Mouse (Mus musculus) CH12.LX (cell line): ENCODE measurements around the gene Icmt.

Source experiments
- CTCF ChIP-seq, 2 experiments: IDR thresholded peaks in 1 of 2; conservative IDR thresholded peaks in 1 of 2; 2 replicates each; pipeline ENCODE4 v1.5.1; 2011 to 2012; ENCODE audit warnings: low read depth in 2 of 2, low read length in 2 of 2, improper control_type of control experiment in 1 of 2, inconsistent platforms in 1 of 2, mild to moderate bottlenecking in 1 of 2, moderate library complexity in 1 of 2
- E2F4 ChIP-seq: IDR thresholded peaks from 2 replicates; pipeline ENCODE4 v1.6.1; 2011; ENCODE audit warnings: low read depth, low read length, improper control_type of control experiment; ENCODE audit not compliant: insufficient replicate concordance
- EP300 ChIP-seq: IDR thresholded peaks from 2 replicates; pipeline ENCODE4 v1.6.1; 2011; ENCODE audit warnings: low read length, improper control_type of control experiment
- ETS1 ChIP-seq: conservative IDR thresholded peaks from 2 replicates; pipeline ENCODE4 v1.6.1; 2012; ENCODE audit warnings: low read depth, mild to moderate bottlenecking, inconsistent platforms, low read length, improper control_type of control experiment, moderate library complexity
- MAFK ChIP-seq: IDR thresholded peaks from 2 replicates; pipeline ENCODE4 v1.6.1; 2011; ENCODE audit warnings: low read length, improper control_type of control experiment; ENCODE audit not compliant: insufficient replicate concordance
- MXI1 ChIP-seq: IDR thresholded peaks from 2 replicates; pipeline ENCODE4 v1.6.1; 2011; ENCODE audit warnings: mild to moderate bottlenecking, low read depth, low read length, improper control_type of control experiment
- POLR2A ChIP-seq: IDR thresholded peaks from 2 replicates; pipeline ENCODE4 v1.6.1; 2011; ENCODE audit warnings: low read depth, mild to moderate bottlenecking, improper control_type of control experiment, low read length
- POLR2AphosphoS2 ChIP-seq: IDR thresholded peaks from 2 replicates; pipeline ENCODE4 v1.6.1; 2011; ENCODE audit warnings: low read depth, low read length, improper control_type of control experiment
- TBP ChIP-seq: conservative IDR thresholded peaks from 2 replicates; pipeline ENCODE4 v1.6.1; 2011; ENCODE audit warnings: low read depth, low read length, improper control_type of control experiment
- TCF12 ChIP-seq: IDR thresholded peaks from 2 replicates; pipeline ENCODE4 v1.6.1; 2014; ENCODE audit warnings: low read depth, mild to moderate bottlenecking, inconsistent platforms, low read length, improper control_type of control experiment
- ZNF384 ChIP-seq: IDR thresholded peaks from 2 replicates; pipeline ENCODE4 v1.6.1; 2012; ENCODE audit warnings: low read depth, low read length, improper control_type of control experiment, inconsistent platforms

GRCm38 (mm10) chr4:152290385-152290784 lies 6.6 kb upstream of the Icmt start:
- TF ChIP-seq CTCF (conservative IDR thresholded peaks at IDR 0.05 in 1 of 2, IDR thresholded peaks at IDR 0.05 in 1 of 2; ENCODE audit: low read depth in 2 of 2, low read length in 2 of 2), result no peak
- no peak for TF ChIP-seq MAFK
- TF ChIP-seq TBP, result no peak
- TF ChIP-seq ZNF384, result no peak
- TF ChIP-seq POLR2A, result no peak
- no peak for TF ChIP-seq EP300
- peak; percentile 10; the same call in 1 of the 2 replicates for TF ChIP-seq TCF12
- no peak for TF ChIP-seq MXI1
- no peak for TF ChIP-seq POLR2AphosphoS2
- TF ChIP-seq E2F4, result no peak
- no peak for TF ChIP-seq ETS1
